Mouse (Mus musculus) cerebellum, adult 2 months (tissue): ENCODE data around the gene Nxph4.

Experiments used
- CTCF ChIP-seq: fragments of 200-500 bp; IDR thresholded peaks from 2 replicates; pipeline ENCODE4 v1.5.1; 2011; ENCODE audit warnings: low read depth, mild to moderate bottlenecking, control low read depth, low read length, moderate library complexity, borderline replicate concordance; ENCODE audit not compliant: insufficient read depth
- POLR2A ChIP-seq: fragments of 200-500 bp; IDR thresholded peaks from 2 replicates; pipeline ENCODE4 v1.6.1; 2011; ENCODE audit warnings: low read length, control low read depth, borderline replicate concordance; ENCODE audit not compliant: insufficient read depth

- no peak for TF ChIP-seq POLR2A
- no peak for TF ChIP-seq CTCF
Observed at GRCm38 (mm10) chr10:127570937-127571641, 36.7 kb upstream of the Nxph4 start.
